Mouse (Mus musculus) gastrocnemius, adult 18-20 months (tissue): ENCODE measurements around the gene Plod3. TPM values are rescaled to one million over a fixed set of nuclear protein-coding genes. Genes with fewer than 3 reads are reported as not detected.
A peak's percentile ranks its signal among the peaks of the same experiment; 100 is the strongest.

ENCODE experiments used
- DNase-seq: peaks from one replicate; pipeline ENCODE4 v3.0.0; 2021; ENCODE audit warnings: low spot score
- microRNA-seq: library from miRNA; unstranded; fragments of <30 nt; microRNA quantifications from one replicate; pipeline ENCODE4 v1.2.0, GENCODE M21; 2021
- total RNA-seq, 2 experiments: library from RNA; stranded (reverse); gene quantifications; 2 replicates each; pipeline ENCODE4 v1.2.3; 2021

The Plod3 gene
- total RNA-seq, 2 experiments from 2014 or later = 16.8 to 19.7 TPM

DNA sequence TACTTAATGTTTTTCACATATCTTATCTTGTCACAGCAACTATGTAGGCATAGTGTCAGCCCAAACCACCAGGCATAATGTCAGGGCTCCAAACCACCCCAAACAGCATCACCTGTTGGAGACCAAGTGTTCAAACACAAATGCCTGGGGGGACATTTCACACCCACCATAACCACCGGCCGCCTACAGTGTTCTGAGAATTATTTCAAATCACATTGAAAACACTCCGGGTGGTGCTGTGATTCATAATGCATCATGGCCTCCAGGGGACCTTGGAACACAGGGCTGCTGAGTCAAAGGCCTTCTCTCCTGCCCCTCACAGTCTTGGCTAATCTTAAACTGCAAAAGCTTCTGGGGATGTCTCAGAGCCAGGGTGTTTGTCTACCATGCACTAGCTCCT is 29.1 kb downstream of the Plod3 start:
- DNase-seq = no peak

DNA sequence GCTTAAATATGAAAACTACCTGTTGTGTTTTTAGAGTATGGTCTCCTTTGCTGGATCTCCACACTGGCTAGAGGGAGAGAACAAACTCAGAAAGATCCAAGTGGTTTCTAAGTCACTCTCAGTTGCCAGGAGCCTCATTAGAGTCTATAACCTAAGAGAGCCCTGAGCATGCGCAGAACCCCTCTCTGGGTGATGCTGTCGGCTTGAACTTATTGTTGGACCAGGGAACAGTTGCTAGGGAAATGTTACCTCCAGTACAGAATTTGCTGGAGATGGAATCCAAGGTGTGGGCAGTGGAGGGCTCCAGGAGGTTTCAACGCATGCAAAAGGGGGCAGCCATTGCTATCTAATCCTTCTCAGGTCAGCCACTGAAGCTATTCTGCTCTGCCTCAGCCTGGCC is 37.5 kb downstream of the Plod3 start:
- DNase-seq = no peak

DNA sequence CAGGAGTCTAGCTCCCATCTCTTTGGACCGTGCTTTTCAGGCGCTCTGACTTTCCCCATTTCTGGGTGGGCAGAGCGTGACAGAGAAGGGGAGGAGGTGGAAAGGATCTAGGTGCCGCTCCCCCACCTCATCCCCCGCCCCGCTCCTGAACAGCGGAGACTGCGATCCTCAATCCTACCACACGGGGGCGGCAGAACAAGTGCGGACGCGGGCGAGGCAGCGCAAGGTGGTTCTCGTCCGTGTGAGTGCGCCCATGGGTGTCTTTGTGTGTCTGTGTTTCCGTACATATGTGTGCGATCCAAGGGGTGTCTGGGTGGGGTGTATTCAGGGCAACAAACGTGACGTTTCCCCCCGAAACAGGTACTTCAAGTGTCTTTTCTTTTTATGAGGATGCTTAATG is 38.3 kb downstream of the Plod3 start:
- peak; percentile 72 for DNase-seq

DNA sequence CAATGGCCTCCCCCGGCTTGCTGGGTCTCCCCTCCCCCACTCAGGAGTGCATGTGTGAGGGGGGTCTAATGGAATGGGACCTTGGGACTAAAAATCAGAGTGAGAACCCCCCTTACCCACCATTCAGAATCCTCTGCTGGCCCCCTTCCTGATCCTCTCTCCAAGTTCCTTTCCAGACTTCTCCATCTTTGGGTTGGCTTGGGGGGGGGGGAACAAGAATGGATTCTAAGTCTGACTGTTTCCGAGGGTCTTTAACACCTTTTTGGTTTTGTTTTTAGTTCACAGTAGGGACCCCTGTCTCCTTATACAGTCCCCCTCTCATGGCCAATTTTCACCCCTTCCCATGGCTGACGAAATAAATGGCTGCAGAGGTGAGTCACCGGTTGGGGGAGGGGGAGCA is 39.3 kb downstream of the Plod3 start, which contains the start of gene Vgf:
TSS of gene Vgf (plus strand) at position 301 of the 400 bp plus-strand sequence.
- no peak for DNase-seq

DNA sequence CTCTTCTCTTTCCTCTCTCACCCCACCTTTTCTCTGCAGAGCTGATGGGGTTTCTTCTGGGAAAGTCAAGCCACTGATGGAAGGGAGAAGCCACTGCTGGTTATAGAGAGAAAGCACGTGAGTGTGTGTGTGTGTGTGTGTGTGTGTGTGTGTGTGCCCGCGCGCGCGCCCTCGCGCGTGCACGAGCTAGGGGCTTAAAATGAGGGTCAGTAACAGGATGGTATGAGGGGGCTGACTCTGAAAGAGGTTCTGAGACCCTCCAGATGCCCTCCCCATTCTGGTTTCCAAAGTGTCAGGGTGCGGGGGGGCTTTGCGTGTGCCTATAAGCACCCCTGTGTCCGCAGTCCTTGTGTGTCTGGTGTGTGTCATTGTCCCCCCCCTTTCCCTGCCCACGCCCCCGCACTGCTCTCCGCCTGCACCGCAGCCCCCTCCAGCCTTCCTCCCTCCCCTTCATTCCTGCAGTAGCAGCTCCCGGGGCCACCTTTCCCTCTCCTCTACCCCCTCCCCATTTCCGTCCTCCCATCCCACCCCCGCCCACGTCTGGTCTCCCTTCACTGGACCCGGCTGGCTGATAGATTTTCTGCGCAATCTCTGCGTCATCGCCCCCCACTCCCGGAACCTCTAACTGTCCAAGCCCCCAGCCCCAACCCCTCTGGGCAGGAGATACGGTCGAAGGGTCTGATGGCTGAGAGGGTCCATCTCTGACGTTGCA is 41.9 kb downstream of the Plod3 start:
- no peak for DNase-seq

DNA sequence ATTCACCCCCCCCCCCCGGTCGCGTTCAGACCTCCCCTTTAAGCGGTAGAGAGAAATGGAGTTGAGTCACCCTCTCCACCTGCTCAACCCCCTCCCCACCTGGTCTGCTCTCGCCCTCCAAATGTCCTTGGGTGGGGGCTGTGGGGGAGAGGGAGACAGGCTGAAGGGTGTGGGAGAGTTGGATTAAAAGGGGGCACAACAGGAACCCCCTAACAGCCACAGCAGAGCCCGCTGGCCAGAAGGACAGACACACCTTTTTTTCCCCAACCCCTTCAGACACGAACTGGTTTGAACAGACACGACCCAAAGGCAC is 42.4 kb downstream of the Plod3 start:
- no peak for DNase-seq

DNA sequence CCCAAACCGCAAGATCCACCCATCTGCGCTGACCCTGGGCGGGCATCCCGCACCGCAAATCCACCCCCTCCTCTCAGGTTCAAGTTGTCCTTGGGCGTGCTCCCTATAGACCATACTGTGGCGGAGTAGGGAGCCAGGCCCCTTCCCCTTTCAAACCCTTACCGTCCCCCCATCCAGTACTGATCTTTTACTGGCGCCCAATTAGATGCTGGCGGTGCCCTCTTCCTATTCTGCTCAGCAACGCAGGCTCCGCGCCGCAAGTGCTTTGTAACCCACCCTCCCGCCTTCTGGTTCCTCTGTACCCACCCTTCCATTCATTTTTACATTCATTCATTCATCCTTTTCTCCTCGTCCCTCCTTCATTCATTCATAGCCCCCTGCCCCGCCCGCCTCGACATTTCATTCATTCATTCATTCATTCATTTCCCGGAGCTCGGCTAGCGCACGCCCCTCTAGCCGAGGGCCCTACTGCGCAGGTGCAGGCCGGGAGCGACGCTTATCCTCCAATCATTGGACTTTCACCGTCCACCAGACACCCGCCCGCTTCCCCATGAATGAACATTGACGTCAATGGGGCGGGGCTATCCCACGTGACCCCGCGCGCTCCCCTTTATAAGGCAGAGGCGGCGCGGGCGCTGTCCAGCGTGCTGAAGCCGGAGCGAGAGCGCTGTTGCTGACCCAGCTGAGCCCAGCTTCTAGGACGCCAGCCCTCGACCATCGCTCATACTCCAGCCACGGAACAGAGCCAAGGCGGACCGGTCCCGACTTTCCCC is 43.0 kb downstream of the Plod3 start:
- DNase-seq = peak; percentile 94

DNA sequence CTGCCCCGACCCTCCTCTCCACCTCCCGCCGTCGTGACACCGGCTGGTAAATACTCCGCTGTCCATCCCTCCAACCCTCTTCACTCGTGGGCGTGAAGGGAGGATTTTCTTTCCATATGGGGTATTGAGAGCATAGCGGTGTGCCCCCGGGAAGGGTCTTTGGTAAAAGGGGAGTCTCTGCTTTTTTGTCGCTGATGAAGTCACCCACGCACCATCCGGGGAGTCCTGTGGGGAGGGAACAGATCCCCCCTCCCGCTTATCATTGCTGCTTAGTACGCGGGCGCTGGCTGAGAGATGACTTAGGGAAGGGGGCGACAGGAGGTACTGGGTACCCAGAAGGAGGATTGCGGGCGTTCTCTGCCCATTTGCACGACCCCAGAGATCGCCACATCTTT is 43.6 kb downstream of the Plod3 start:
- DNase-seq = no peak

DNA sequence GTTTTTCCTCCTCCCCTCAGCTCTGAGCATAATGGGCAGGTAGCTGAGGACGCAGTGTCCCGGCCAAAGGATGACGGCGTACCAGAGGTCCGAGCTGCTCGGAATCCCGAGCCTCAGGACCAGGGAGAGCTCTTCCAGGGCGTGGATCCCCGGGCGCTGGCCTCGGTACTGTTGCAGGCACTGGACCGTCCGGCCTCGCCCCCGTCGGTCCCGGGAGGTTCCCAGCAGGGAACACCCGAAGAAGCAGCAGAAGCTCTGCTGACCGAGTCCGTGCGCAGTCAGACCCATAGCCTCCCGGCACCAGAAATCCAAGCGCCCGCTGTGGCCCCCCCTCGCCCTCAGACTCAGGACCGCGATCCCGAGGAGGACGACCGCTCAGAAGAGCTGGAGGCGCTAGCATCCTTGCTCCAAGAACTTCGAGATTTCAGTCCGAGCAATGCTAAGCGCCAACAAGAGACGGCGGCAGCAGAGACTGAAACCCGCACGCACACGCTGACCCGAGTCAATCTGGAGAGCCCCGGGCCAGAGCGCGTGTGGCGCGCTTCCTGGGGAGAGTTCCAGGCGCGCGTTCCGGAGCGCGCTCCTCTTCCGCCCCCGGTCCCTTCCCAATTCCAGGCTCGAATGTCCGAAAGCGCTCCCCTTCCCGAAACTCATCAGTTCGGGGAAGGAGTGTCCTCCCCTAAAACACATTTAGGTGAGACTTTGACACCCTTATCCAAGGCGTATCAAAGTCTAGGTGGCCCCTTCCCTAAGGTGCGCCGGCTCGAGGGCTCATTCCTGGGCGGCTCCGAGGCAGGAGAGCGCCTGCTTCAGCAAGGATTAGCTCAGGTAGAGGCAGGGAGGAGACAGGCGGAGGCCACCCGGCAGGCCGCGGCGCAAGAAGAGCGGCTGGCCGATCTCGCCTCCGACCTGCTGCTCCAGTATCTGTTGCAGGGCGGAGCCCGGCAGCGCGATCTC is 44.5 kb downstream of the Plod3 start:
- DNase-seq = no peak

DNA sequence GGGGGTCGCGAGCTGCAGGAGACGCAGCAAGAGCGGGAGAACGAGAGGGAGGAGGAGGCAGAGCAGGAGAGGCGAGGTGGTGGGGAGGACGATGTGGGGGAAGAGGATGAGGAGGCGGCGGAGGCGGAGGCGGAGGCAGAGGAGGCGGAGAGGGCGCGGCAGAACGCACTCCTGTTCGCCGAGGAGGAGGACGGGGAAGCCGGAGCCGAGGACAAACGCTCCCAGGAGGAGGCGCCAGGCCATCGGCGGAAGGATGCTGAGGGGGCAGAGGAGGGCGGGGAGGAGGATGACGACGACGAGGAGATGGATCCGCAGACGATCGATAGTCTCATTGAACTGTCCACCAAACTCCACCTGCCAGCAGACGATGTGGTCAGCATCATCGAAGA is 45.2 kb downstream of the Plod3 start:
- DNase-seq = no peak

DNA sequence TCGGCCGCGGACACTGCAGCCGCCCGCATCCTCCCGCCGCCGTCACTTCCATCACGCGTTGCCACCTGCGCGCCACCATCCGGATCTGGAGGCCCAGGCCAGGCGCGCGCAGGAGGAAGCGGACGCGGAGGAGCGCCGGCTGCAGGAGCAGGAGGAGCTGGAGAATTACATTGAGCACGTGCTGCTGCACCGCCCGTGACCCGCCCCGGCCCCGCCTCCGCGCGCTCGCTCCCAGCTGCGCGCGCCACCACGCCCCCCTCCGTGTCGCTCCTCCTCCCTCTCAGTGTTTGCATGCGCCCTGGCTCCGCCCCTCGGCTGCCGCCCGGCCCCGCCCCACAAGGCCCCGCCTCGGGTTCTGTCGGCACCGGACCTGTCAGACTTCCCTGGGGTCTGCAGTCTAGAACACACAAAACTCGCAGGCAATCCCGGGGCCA is 45.8 kb downstream of the Plod3 start:
- peak; percentile 81 for DNase-seq

DNA sequence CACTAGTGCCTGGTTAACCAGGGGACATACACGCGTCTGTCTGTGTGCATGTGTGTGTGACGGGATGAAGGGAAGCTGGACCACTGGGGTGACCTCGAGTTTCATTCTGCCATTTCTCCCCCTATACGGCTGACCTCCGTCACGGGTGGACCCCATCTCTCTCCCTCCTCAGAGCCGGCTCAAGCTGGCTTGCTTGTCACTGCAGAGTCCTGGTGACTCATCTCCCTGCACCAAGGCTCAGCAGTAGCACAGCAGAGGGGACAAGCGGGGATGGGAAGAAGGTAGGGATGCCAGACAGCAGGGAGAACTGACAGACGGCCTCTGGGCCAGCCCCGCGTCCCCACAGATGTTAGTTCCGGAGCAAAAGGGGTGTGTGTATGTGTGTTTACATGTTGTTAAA is 49.4 kb downstream of the Plod3 start:
- no peak for DNase-seq

DNA sequence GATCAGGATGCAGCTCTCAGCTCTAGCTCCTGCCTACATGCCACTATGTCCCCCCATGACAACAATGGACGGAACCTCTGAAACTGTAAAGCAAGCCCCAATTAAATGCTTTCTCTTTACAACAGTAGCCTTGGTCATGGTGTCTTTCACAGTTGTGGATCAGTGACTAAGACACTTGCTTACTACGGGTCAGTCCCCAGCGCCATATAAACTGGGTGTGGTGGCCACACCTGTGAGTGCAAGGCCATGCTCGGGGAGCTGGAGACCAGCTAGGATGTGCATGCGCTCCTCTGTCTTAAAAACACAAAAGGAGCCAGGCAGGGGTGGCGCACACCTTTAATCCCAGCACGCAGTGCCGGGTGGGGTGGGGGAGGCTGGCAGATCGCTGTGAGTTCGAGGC is 52.6 kb downstream of the Plod3 start:
- DNase-seq = no peak

DNA sequence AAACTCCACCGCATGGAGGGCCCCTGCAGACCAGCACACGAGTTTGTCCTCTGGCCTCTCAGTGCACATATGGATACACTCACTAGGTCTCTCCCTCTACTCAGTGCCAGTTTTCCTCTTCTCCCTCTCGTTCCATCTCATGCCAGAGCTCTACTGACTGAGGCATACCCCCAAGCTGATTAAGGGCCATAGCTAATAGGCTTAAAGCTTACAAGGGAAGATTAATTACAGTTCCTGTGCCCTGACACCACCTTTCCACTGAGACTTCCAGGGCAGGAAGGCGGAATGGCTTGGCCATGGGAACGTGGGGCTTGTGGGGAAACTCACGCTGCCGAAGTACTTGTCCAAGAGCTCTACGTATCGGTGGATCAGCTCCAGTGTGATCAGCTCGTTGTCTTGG is 54.6 kb downstream of the Plod3 start:
- DNase-seq = no peak

DNA sequence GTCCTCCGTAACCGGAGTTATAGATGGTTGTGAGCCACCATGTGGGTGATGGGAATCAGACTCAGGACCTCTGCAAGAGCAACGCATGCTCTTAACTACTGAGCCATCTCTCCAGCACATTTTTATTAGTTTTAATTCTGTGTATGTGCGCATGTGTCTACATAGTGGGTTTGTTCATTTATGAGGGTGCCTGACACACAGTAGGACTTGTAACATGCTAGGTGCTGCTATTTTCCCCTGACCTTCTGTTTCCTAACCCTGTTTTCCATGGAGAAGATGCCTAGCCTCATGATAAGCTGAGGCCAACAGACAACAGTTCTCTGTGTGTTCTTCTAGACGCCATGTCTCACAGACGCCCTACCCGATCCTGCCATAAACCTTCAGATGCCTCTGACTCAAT is 57.2 kb downstream of the Plod3 start:
- DNase-seq = no peak

DNA sequence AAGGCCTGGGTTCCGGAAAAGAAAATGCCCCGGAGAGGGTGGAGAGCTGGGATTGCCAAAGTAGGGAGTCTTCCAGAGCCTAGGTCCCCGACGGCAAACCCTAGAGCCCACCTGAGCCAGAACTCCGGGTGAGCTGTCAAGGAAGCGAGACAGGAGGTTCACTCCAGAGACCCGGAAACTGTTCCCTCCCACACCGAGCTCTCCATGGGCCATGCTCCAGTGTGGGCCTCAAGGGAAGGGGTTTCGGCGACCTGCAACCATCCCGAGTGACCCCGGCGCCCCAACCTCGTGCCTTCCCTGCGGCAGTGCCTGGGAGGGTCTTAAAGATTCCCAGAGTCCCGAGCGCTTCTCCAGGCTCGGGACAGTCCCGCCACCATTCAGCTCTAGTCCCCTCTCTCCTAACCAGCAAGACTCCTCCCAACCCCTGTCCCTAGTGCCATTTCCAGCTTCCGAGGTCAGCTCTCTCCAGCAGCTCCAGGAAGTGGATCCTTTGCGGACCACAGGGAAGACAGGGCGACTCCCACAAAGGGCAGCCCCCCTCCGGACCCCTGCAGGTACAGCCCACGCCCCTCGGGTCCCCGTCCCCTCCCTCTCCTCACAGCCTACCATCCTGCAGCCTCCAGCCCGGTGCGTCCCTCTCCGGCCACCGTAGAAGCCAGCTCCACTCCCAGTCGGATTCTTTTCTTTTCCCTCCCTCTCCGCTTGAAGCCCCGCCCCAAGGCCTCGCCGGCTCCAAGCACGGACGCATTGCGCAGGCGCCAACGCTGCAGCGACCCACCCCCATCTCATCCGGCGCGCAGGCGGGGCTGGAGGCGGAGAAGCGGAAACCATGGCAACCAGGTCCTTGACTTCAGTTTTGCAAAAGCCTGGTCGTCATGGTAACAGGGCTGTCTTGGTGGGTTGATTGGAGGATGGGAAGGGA is 58.8 kb downstream of the Plod3 start, which contains the start of gene Ap1s1:
TSS of gene Ap1s1 (minus strand) at position 734 of the 922 bp plus-strand sequence.
- peak; percentile 95 for DNase-seq

Small RNA genes within 50 kb of the gene (microRNA-seq; reads per million reads assigned to microRNA genes)
- 15.3 reads per million, percentile 30 among the genes with 10 or more reads in this experiment for gene Mir702

Other genes with a start within 250 kb of the Plod3 start
- gene Col26a1, start 103.8 kb upstream of the Plod3 start, total RNA-seq = under 1 TPM; 0.31 to 0.75 TPM
- 1 to 10 TPM; 4.4 to 5.3 TPM for gene Ift22, start 78.9 kb upstream of the Plod3 start, total RNA-seq
- gene Fis1, start 33.7 kb upstream of the Plod3 start, total RNA-seq = 100 to 1,000 TPM; 173 to 186 TPM
- gene Cldn15, start 20.4 kb upstream of the Plod3 start, total RNA-seq = 1 to 10 TPM; 1.6 TPM
- gene Znhit1, start 1.0 kb downstream of the Plod3 start, total RNA-seq = 10 to 100 TPM; 73.3 to 76.9 TPM
- gene Vgf, start 39.4 kb downstream of the Plod3 start, total RNA-seq = not detected
- 10 to 100 TPM; 14.0 to 17.1 TPM for gene Ap1s1, start 59.1 kb downstream of the Plod3 start, total RNA-seq
- 1 to 10 TPM; 4.9 to 5.5 TPM for gene Serpine1, start 85.2 kb downstream of the Plod3 start, total RNA-seq
- gene Trim56, start 129.2 kb downstream of the Plod3 start, total RNA-seq = 1 to 10 TPM; 7.4 to 8.0 TPM
- gene Muc3, start 162.3 kb downstream of the Plod3 start, total RNA-seq = not detected
- gene Muc3a, start 225.4 kb downstream of the Plod3 start, total RNA-seq = under 1 TPM; 0.11 to 0.12 TPM